8 mouse cellular contexts compared by ENCODE assay signal in the genomic region with DNA sequence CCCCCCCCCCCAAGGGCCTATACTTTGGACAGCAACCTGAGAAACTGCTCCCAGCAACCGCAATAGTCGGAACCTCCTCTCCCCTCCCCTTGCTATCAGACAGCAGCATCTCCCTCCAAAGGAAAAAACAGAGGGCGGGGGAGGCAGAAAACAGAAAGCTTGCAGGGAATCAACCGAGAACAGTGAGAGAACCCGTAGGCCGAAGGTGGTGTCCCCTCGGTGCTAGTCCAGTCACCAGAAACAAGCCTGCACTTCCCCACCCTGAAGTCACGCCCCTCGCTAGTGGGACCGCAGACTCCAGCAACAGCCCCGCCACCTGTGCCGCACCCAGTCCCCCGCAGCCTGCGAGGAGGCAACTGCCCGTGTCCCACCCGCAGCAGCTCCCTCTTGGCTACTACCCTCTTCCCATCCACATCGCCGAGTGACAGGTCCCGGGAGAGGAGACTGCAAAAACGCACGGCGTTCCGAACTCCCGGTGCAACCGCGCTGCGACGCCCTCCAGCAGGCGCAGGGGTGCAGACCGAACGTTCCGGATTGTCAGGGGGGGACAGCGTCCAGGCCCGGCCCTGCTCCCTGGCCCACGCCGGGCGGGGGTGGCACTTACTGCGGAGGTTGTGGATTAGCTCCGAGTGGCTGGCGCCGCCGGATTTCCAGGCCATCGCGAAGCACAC. TPM values are rescaled to one million over a fixed set of nuclear protein-coding genes. Genes with fewer than 3 reads are reported as not detected.
A peak's percentile ranks its signal among the peaks of the same experiment; 100 is the strongest.
DNase-seq lines count a peak whose midpoint lies in the region; ATAC-seq and TF ChIP-seq lines count a peak whose summit lies in the region.

No protein-coding gene starts in this region.

- no peak for TF ChIP-seq POLR2A in lung, adult 2 months (IDR thresholded peaks at IDR 0.05; ENCODE audit: borderline replicate concordance, extremely low read depth, low read depth, low read length)

- no peak for TF ChIP-seq CTCF in lung, adult 2 months (IDR thresholded peaks at IDR 0.05; ENCODE audit: insufficient read depth, low read length)

- ATAC-seq in embryonic facial prominence, embryonic 15.5 days (ENCODE audit: insufficient number of reproducible peaks, low FRiP score, low TSS enrichment, low read depth): peak; percentile 87
- peak; percentile 79 for ATAC-seq in intestine, embryonic 16.5 days
- ATAC-seq in midbrain, embryonic 11.5 days (ENCODE audit: low FRiP score): peak; percentile 83

- H3K27ac ChIP-seq in embryonic facial prominence, embryonic 15.5 days (replicated peaks): peak overlapping the region; percentile 92
- peak overlapping the region; percentile 94 for H3K27ac ChIP-seq in intestine, embryonic 16.5 days (ENCODE audit: low read length)
- peak overlapping the region; percentile 76 for H3K27ac ChIP-seq in midbrain, embryonic 11.5 days (ENCODE audit: low read depth, low read length)

- H3K4me1 ChIP-seq in lung, adult 2 months (ENCODE audit: control insufficient read depth, insufficient read depth, low read length): peaks cover 5% of the 10 kb centered on the region
- H3K4me1 ChIP-seq in embryonic facial prominence, embryonic 15.5 days: peaks cover 7% of the 10 kb centered on the region
- no peaks in the 10 kb centered on the region for H3K4me1 ChIP-seq in intestine, embryonic 16.5 days (ENCODE audit: control insufficient read depth, insufficient read depth, low read length)
- peaks cover 5% of the 10 kb centered on the region for H3K4me1 ChIP-seq in midbrain, embryonic 11.5 days (ENCODE audit: control insufficient read depth, insufficient read depth, low read length)

- peak overlapping the region; percentile 62 for H3K9ac ChIP-seq in embryonic facial prominence, embryonic 15.5 days
- H3K9ac ChIP-seq in intestine, embryonic 16.5 days (ENCODE audit: low read depth, low read length): peak overlapping the region; percentile 87
- peak overlapping the region; percentile 89 for H3K9ac ChIP-seq in midbrain, embryonic 11.5 days (ENCODE audit: low read length)

- no peak for DNase-seq in lung, adult 2 months
- no peak for DNase-seq in lung, postnatal 14 days
- peak; percentile 89 for DNase-seq in R1 (ENCODE audit: low read depth, low spot score)
- peak; percentile 98 for DNase-seq in midbrain, embryonic 11.5 days (ENCODE audit: low spot score, missing footprints)
- DNase-seq in yolk sac, embryonic 10.5 days (ENCODE audit: low spot score): peak; percentile 78
- DNase-seq in left cerebral cortex, adult 18-20 months (ENCODE audit: low spot score in 2 of 2): no peak

- no peaks in the 10 kb centered on the region for H3K27me3 ChIP-seq in embryonic facial prominence, embryonic 15.5 days
- no peaks in the 10 kb centered on the region for H3K27me3 ChIP-seq in intestine, embryonic 16.5 days (replicated peaks; ENCODE audit: control insufficient read depth, insufficient read depth, low read length)
- H3K27me3 ChIP-seq in midbrain, embryonic 11.5 days (ENCODE audit: control insufficient read depth, insufficient read depth, low read length): no peaks in the 10 kb centered on the region

- peak overlapping the region; percentile 100 for H3K4me3 ChIP-seq in lung, adult 2 months (replicated peaks; ENCODE audit: extremely low read depth, low read depth, low read length)
- H3K4me3 ChIP-seq in embryonic facial prominence, embryonic 15.5 days (replicated peaks): peak overlapping the region; percentile 80
- peak overlapping the region; percentile 99 for H3K4me3 ChIP-seq in intestine, embryonic 16.5 days (ENCODE audit: low read length)
- H3K4me3 ChIP-seq in midbrain, embryonic 11.5 days (ENCODE audit: low read depth, low read length): peak overlapping the region; percentile 80

- no peaks in the 10 kb centered on the region for H3K9me3 ChIP-seq in embryonic facial prominence, embryonic 15.5 days (replicated peaks)
- H3K9me3 ChIP-seq in intestine, embryonic 16.5 days (ENCODE audit: control insufficient read depth, low read length): no peaks in the 10 kb centered on the region
- H3K9me3 ChIP-seq in midbrain, embryonic 11.5 days (ENCODE audit: control insufficient read depth, low read length): no peaks in the 10 kb centered on the region

- H3K36me3 ChIP-seq in embryonic facial prominence, embryonic 15.5 days: no peaks in the 10 kb centered on the region
- no peaks in the 10 kb centered on the region for H3K36me3 ChIP-seq in intestine, embryonic 16.5 days (ENCODE audit: control insufficient read depth, insufficient read depth, low read length)
- no peaks in the 10 kb centered on the region for H3K36me3 ChIP-seq in midbrain, embryonic 11.5 days (ENCODE audit: control insufficient read depth, insufficient read depth, low read length)

- WGBS in lung, adult 2 months: under 1% methylated on average over 44 of the region's 44 CpGs
- under 1% methylated on average over 44 of the region's 44 CpGs for WGBS in embryonic facial prominence, embryonic 15.5 days
- under 1% methylated on average over 44 of the region's 44 CpGs for WGBS in intestine, embryonic 16.5 days
- WGBS in midbrain, embryonic 11.5 days: under 1% methylated on average over 43 of the region's 44 CpGs

- peak overlapping the region; percentile 89 for H3K4me2 ChIP-seq in embryonic facial prominence, embryonic 15.5 days (replicated peaks)
- H3K4me2 ChIP-seq in intestine, embryonic 16.5 days (ENCODE audit: low read depth, low read length): peak overlapping the region; percentile 88
- H3K4me2 ChIP-seq in midbrain, embryonic 11.5 days: peak overlapping the region; percentile 81

RNA-seq across cellular contexts. Expression of gene Nup43, which starts 4.7 kb away (rescaled TPM):
- 3.0 and 4.3 TPM in 2 replicates for polyA plus RNA-seq in lung, adult 2 months (2012; rRNA removed)
- polyA plus RNA-seq in embryonic facial prominence, embryonic 15.5 days (2015; fragmentation: Nextera tagmentation; extraction: Ambion mirVana): 38.2 and 38.3 TPM in 2 replicates
- 36.9 and 39.5 TPM in 2 replicates for polyA plus RNA-seq in intestine, embryonic 16.5 days (2015; fragmentation: Nextera tagmentation; extraction: Ambion mirVana)
- polyA plus RNA-seq in midbrain, embryonic 11.5 days (2014; fragmentation: Nextera tagmentation; extraction: Ambion mirVana): 60.0 and 67.5 TPM in 2 replicates
- 1 to 10 TPM; 6.3 to 7.9 TPM for total RNA-seq in left cerebral cortex, adult 18-20 months (2021)

RNA-seq across cellular contexts. Expression of gene Pcmt1, which starts 18.3 kb away (rescaled TPM):
- 19.4 and 25.2 TPM in 2 replicates for polyA plus RNA-seq in lung, adult 2 months (2012; rRNA removed)
- 124 and 128 TPM in 2 replicates for polyA plus RNA-seq in embryonic facial prominence, embryonic 15.5 days (2015; fragmentation: Nextera tagmentation; extraction: Ambion mirVana)
- 105 and 112 TPM in 2 replicates for polyA plus RNA-seq in intestine, embryonic 16.5 days (2015; fragmentation: Nextera tagmentation; extraction: Ambion mirVana)
- polyA plus RNA-seq in midbrain, embryonic 11.5 days (2014; fragmentation: Nextera tagmentation; extraction: Ambion mirVana): 154 and 159 TPM in 2 replicates
- total RNA-seq in left cerebral cortex, adult 18-20 months (2021): 100 to 1,000 TPM; 197 to 208 TPM

RNA-seq across cellular contexts. Expression of gene Lats1, which starts 18.4 kb away (rescaled TPM):
- polyA plus RNA-seq in lung, adult 2 months (2012; rRNA removed): 10.5 and 13.1 TPM in 2 replicates
- polyA plus RNA-seq in embryonic facial prominence, embryonic 15.5 days (2015; fragmentation: Nextera tagmentation; extraction: Ambion mirVana): 8.7 and 9.0 TPM in 2 replicates
- 5.7 and 7.3 TPM in 2 replicates for polyA plus RNA-seq in intestine, embryonic 16.5 days (2015; fragmentation: Nextera tagmentation; extraction: Ambion mirVana)
- polyA plus RNA-seq in midbrain, embryonic 11.5 days (2014; fragmentation: Nextera tagmentation; extraction: Ambion mirVana): 14.4 and 15.4 TPM in 2 replicates
- 10 to 100 TPM; 30.2 to 32.8 TPM for total RNA-seq in left cerebral cortex, adult 18-20 months (2021)

Comparison
In these comparisons a context has a peak if more than half of its experiments do, and no peak if none do; other contexts are left out.
1. DNase-seq: peak in R1 (single experiment), midbrain, embryonic 11.5 days (single experiment) and yolk sac, embryonic 10.5 days (single experiment); none in lung, adult 2 months (single experiment), lung, postnatal 14 days (single experiment) and left cerebral cortex, adult 18-20 months (0 of 2).
2. Peak in every context shown above with its lines, with median percentiles within 50 percentile points of each other: H3K4me3 ChIP-seq, ATAC-seq, H3K27ac ChIP-seq, H3K4me2 ChIP-seq and H3K9ac ChIP-seq.